8 mouse cellular contexts compared by ENCODE assay signal in genomic region chr9:108339886-108340257, GRCm38 (mm10). TPM values are rescaled to one million over a fixed set of nuclear protein-coding genes. Genes with fewer than 3 reads are reported as not detected.
DNase-seq lines count a peak whose midpoint lies in the region; ATAC-seq and TF ChIP-seq lines count a peak whose summit lies in the region.

No protein-coding gene starts in this region.

- no peaks in the 10 kb centered on the region for H3K27me3 ChIP-seq in heart, embryonic 15.5 days
- no peaks in the 10 kb centered on the region for H3K27me3 ChIP-seq in limb, embryonic 13.5 days
- H3K27me3 ChIP-seq in myocyte (ENCODE audit: control insufficient read depth, insufficient read depth, insufficient read length): no peaks in the 10 kb centered on the region

- no peak for ATAC-seq in heart, embryonic 15.5 days (replicated peaks; ENCODE audit: insufficient number of reproducible peaks, insufficient read depth, low FRiP score, low read depth)
- ATAC-seq in limb, embryonic 13.5 days (ENCODE audit: low FRiP score, low read depth): no peak
- ATAC-seq in monocyte, adult 5-6 weeks (replicated peaks; ENCODE audit: insufficient number of reproducible peaks, low FRiP score, low TSS enrichment, poor library complexity, severe bottlenecking): no peak

- peaks cover 14% of the 10 kb centered on the region for H3K36me3 ChIP-seq in heart, embryonic 15.5 days
- peaks cover 18% of the 10 kb centered on the region for H3K36me3 ChIP-seq in limb, embryonic 13.5 days
- H3K36me3 ChIP-seq in myocyte (ENCODE audit: control insufficient read depth, insufficient read depth): peaks cover 7% of the 10 kb centered on the region

- peak overlapping the region; percentile 73 for H3K9ac ChIP-seq in heart, embryonic 15.5 days
- peak overlapping the region; percentile 93 for H3K9ac ChIP-seq in limb, embryonic 13.5 days

- WGBS in heart, embryonic 15.5 days: 8% methylated on average over 20 of the region's 20 CpGs
- 11% methylated on average over 20 of the region's 20 CpGs for WGBS in limb, embryonic 13.5 days

- H3K4me1 ChIP-seq in heart, embryonic 15.5 days (replicated peaks): peaks cover 27% of the 10 kb centered on the region
- peaks cover 27% of the 10 kb centered on the region for H3K4me1 ChIP-seq in limb, embryonic 13.5 days

- H3K4me2 ChIP-seq in heart, embryonic 15.5 days: peak overlapping the region; percentile 85
- H3K4me2 ChIP-seq in limb, embryonic 13.5 days (replicated peaks): peak overlapping the region; percentile 86
- peak overlapping the region; percentile 94 for H3K4me2 ChIP-seq in myocyte (ENCODE audit: low read depth)

- DNase-seq in urinary bladder, postnatal 14 days (ENCODE audit: low spot score): peak; percentile 20
- no peak for DNase-seq in urinary bladder, postnatal 10 days (ENCODE audit: low spot score)
- peak; percentile 36 to 42 for DNase-seq in cerebellum, postnatal 14 days
- DNase-seq in layer of hippocampus, adult 11-12 months (ENCODE audit: low spot score): no peak

- peak overlapping the region; percentile 93 for H3K27ac ChIP-seq in heart, embryonic 15.5 days
- H3K27ac ChIP-seq in limb, embryonic 13.5 days: peak overlapping the region; percentile 94

- peak overlapping the region; percentile 62 for H3K4me3 ChIP-seq in heart, embryonic 15.5 days
- H3K4me3 ChIP-seq in limb, embryonic 13.5 days: peak overlapping the region; percentile 80
- H3K4me3 ChIP-seq in myocyte: peak overlapping the region; percentile 56

- H3K9me3 ChIP-seq in heart, embryonic 15.5 days (replicated peaks): no peaks in the 10 kb centered on the region
- H3K9me3 ChIP-seq in limb, embryonic 13.5 days: no peaks in the 10 kb centered on the region

- peak overlapping the region; percentile 84 for H3ac ChIP-seq in myocyte (ENCODE audit: control insufficient read depth, insufficient read length)

- TF ChIP-seq POLR2A in myocyte (IDR thresholded peaks at IDR 0.05; ENCODE audit: insufficient read length, low read depth): no peak

- H3K79me2 ChIP-seq in myocyte (ENCODE audit: control insufficient read depth, insufficient read depth): peaks cover 12% of the 10 kb centered on the region

TF ChIP-seq in myocyte, 11 proteins besides CTCF, POLR2A, EP300 and RAD21:
- no peak for TF ChIP-seq MAX (IDR thresholded peaks at IDR 0.05; ENCODE audit: low read depth)
- TF ChIP-seq MYOG (IDR thresholded peaks at IDR 0.05; ENCODE audit: control insufficient read depth in 1 of 3, insufficient read depth in 1 of 3, insufficient read length in 2 of 3, low read depth in 2 of 3): no peak
- no peak for TF ChIP-seq SRF (IDR thresholded peaks at IDR 0.05; ENCODE audit: control insufficient read depth, insufficient read length, low read depth)
- TF ChIP-seq USF1 (IDR thresholded peaks at IDR 0.05; ENCODE audit: low read depth): no peak
- no peak for TF ChIP-seq CEBPB (IDR thresholded peaks at IDR 0.05; ENCODE audit: insufficient read depth, poor library complexity, severe bottlenecking)

RNA-seq across cellular contexts. Expression of gene Gpx1, which starts 1.2 kb away (rescaled TPM):
- 746 and 792 TPM in 2 replicates for polyA plus RNA-seq in heart, embryonic 15.5 days (2015; fragmentation: Nextera tagmentation; extraction: Ambion mirVana)
- 633 and 719 TPM in 2 replicates for polyA plus RNA-seq in limb, embryonic 13.5 days (2015; fragmentation: Nextera tagmentation; extraction: Ambion mirVana)
- 393 TPM for polyA plus RNA-seq in myocyte (2012; fragmentation: generic; extraction: Trizol)
- 1,210 to 1,931 TPM (median 1,658 TPM) in 3 replicates for total RNA-seq in monocyte, adult 5-6 weeks (2017)

RNA-seq across cellular contexts. Expression of gene Usp4, which starts 7.8 kb away (rescaled TPM):
- 68.3 and 88.0 TPM in 2 replicates for polyA plus RNA-seq in heart, embryonic 15.5 days (2015; fragmentation: Nextera tagmentation; extraction: Ambion mirVana)
- polyA plus RNA-seq in limb, embryonic 13.5 days (2015; fragmentation: Nextera tagmentation; extraction: Ambion mirVana): 115 and 116 TPM in 2 replicates
- polyA plus RNA-seq in myocyte (2012; fragmentation: generic; extraction: Trizol): 89.4 TPM
- total RNA-seq in monocyte, adult 5-6 weeks (2017): 106 to 168 TPM (median 114 TPM) in 3 replicates

RNA-seq across cellular contexts. Expression of gene Tcta, which starts 33.9 kb away (rescaled TPM):
- polyA plus RNA-seq in heart, embryonic 15.5 days (2015; fragmentation: Nextera tagmentation; extraction: Ambion mirVana): 31.6 and 34.9 TPM in 2 replicates
- 30.3 and 35.8 TPM in 2 replicates for polyA plus RNA-seq in limb, embryonic 13.5 days (2015; fragmentation: Nextera tagmentation; extraction: Ambion mirVana)
- 29.8 TPM for polyA plus RNA-seq in myocyte (2012; fragmentation: generic; extraction: Trizol)
- total RNA-seq in monocyte, adult 5-6 weeks (2017): 9.4 to 19.9 TPM (median 16.0 TPM) in 3 replicates

RNA-seq across cellular contexts. Expression of gene Rhoa, which starts 33.9 kb away (rescaled TPM):
- polyA plus RNA-seq in heart, embryonic 15.5 days (2015; fragmentation: Nextera tagmentation; extraction: Ambion mirVana): 356 and 369 TPM in 2 replicates
- polyA plus RNA-seq in limb, embryonic 13.5 days (2015; fragmentation: Nextera tagmentation; extraction: Ambion mirVana): 426 and 428 TPM in 2 replicates
- polyA plus RNA-seq in myocyte (2012; fragmentation: generic; extraction: Trizol): 306 TPM
- total RNA-seq in monocyte, adult 5-6 weeks (2017): 777 to 880 TPM (median 867 TPM) in 3 replicates

RNA-seq across cellular contexts. Expression of gene Amt, which starts 43.2 kb away (rescaled TPM):
- polyA plus RNA-seq in heart, embryonic 15.5 days (2015; fragmentation: Nextera tagmentation; extraction: Ambion mirVana): 8.2 and 9.1 TPM in 2 replicates
- 13.5 and 13.7 TPM in 2 replicates for polyA plus RNA-seq in limb, embryonic 13.5 days (2015; fragmentation: Nextera tagmentation; extraction: Ambion mirVana)
- 2.1 TPM for polyA plus RNA-seq in myocyte (2012; fragmentation: generic; extraction: Trizol)
- 0.57 to 1.1 TPM in 2 of 3 replicates, not detected in the other for total RNA-seq in monocyte, adult 5-6 weeks (2017)

Comparison
In these comparisons a context has a peak if more than half of its experiments do, and no peak if none do; other contexts are left out.
1. DNase-seq: peak in urinary bladder, postnatal 14 days (single experiment) and cerebellum, postnatal 14 days (2 of 2); none in urinary bladder, postnatal 10 days (single experiment) and layer of hippocampus, adult 11-12 months (single experiment).
2. Peak in every context shown above with its lines, with median percentiles within 50 percentile points of each other: H3K4me2 ChIP-seq and H3K4me3 ChIP-seq.